Mouse (Mus musculus) urinary bladder, adult 2 months (tissue): ENCODE measurements around the gene Dnajc22. TPM values are rescaled to one million over a fixed set of nuclear protein-coding genes. Genes with fewer than 3 reads are reported as not detected.

ENCODE experiments used
- DNase-seq: peaks from one replicate; pipeline ENCODE4 v3.0.0; 2022; ENCODE audit warnings: low spot score
- polyA plus RNA-seq: library from polyadenylated mRNA; depleted of rRNA; stranded (reverse); fragments of >200 nt; gene quantifications from 2 replicates; pipeline ENCODE4 v1.2.3, GENCODE M21; 2012; rRNA removed

Gene Dnajc22
- polyA plus RNA-seq, 1 experiment: 0.10 TPM

- DNase-seq: no peak
Observed at GRCm38 (mm10) chr15:99115065-99115423, 22.1 kb downstream of the Dnajc22 start.

DNA sequence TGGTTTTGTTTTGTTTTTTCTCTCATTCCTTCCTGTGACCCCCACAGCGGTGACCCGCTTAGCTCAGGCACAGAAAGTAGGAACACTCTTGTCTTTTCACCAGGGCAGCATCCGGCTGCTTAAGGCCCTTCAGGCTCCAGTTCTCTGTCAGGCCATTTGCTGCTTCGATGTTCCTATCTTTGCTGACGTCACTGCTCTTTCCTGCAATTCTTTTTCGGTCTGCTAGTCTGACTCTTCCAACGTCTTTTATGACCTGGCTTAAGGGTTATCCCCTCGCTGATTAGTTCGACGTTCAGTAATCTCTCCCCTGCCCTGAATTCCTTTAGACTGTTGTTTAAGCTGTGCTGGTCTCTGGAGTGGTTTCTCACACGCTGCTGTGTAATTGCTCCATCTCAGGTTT is 23.6 kb downstream of the Dnajc22 start:
- DNase-seq: no peak

DNA sequence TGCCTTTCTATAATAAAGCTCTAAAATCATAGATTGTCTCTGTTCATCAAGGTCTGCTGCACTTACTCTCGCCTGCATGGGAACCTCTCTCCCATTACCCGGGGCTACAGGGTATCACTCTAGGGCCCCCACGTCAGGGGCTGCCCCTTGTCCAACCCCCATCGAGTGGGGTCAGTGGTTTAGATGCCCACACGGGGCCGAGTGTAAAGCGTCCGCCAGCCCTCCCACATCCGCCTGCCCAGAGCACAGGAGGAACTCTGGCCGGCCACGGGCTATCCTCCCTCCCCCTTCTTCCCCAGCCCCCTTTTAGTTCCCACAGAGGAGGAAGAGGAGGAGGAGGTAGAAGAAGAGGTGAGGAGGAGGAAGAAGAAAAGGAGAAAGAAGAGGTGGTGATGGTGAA is 27.8 kb downstream of the Dnajc22 start:
- DNase-seq: no peak

DNA sequence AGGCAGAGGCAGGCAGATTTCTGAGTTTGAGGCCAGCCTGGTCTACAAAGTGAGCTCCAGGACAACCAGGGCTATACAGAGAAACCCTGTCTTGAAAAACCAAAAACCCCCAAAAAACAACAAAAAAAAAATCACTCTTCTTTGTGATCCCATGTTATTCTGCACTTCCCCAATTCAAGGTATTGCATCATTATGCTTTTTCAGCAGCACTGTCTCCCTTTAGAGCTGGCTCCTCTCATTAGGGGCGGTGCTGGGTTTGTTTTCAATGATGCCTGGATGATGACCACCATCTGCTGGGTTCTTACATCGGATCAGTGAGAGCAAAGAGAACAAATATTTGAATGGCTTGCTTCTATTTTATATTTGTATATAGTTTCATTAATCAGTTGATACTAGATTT is 29.7 kb downstream of the Dnajc22 start:
- no peak for DNase-seq

- no peak for DNase-seq
Observed at GRCm38 (mm10) chr15:99125711-99126080, 32.7 kb downstream of the Dnajc22 start, which contains the start of gene Spats2. Gene Spats2, plus strand, starts transcription at chr15:99125916.

DNA sequence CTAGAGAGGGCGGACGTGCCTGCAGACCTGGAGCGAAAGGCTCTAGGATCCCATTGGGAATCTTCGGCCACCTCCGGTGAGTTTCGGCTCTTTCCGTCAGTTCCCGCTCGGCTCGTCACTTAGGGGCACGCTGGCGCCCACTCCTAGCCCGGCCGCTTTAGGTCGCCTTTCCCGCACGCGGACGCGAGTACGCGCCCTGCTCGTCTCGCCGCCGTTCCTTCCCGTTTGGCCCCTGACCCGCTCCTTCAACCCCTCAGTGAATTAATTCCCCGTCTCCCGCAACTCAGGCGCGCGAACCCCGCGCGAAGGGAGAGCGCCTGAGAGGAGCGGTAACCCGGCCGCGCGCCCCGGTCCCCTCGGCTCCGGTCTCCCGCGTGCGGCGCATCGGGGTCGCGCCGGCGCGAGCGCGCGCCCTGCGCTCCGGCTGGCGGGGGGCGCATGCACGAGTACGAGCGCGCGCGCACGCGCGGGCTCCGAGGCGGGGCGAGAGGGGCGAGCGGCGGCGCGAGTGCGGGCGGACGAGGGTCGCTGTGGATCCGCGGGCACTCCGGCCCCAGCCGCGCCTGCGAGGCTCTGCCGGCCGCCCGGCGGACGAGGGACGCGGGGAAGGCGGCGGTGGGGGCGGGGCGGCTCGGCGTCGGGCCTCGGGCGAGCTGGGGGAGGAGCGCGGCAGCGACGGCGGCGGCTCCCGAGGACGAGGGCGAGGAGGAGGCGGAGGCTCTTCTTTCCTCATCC is 33.3 kb downstream of the Dnajc22 start:
- peak; percentile 69 for DNase-seq

- DNase-seq: peak; percentile 24
Observed at GRCm38 (mm10) chr15:99126816-99127365, 33.9 kb downstream of the Dnajc22 start.

GRCm38 (mm10) chr15:99127851-99128522 is 35.0 kb downstream of the Dnajc22 start:
- no peak for DNase-seq

- DNase-seq: no peak
Observed at GRCm38 (mm10) chr15:99129441-99129840, 36.5 kb downstream of the Dnajc22 start.

- DNase-seq: no peak
Observed at GRCm38 (mm10) chr15:99129956-99130910, 37.3 kb downstream of the Dnajc22 start.

DNA sequence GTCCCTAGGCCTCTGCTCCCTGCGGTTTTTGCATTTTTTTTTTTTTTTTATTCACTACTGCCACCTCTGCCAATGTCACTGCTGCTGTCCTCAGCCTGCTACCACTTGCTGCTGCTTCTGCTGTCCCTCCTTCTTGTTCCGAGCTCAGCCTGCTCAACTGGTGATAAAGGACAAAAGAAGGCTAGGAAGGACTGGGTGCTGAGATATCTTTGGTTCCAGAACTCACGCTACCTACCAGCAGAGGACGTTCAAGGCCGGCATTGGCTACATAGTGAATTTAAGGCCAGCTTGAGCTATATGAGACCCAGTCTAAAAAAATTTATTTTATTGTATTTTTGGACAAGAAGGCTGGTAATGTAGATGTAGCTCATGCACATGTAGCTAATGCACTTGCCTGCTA is 45.4 kb downstream of the Dnajc22 start:
- DNase-seq: no peak

DNA sequence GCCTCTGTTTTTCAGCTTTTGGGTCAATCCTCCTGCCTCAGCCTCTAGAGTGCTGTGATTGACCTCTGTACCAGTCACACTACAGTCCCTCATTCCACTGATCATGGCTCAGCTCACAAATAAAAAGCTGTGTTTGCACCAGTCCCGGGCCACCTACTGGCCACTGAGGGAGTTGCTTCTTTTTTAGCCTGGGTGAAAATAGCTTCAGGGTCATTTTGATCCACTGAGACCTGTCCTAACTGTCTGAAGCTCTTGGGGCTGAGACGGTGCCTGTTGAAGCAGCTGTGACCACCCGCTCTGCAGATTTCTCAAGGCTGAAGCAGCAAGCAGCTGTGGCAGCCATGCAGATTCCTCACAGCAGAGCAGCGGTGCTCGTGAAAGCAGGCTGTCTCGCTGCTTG is 46.7 kb downstream of the Dnajc22 start:
- no peak for DNase-seq

GRCm38 (mm10) chr15:99150516-99150915 is 57.5 kb downstream of the Dnajc22 start:
- DNase-seq: no peak

DNA sequence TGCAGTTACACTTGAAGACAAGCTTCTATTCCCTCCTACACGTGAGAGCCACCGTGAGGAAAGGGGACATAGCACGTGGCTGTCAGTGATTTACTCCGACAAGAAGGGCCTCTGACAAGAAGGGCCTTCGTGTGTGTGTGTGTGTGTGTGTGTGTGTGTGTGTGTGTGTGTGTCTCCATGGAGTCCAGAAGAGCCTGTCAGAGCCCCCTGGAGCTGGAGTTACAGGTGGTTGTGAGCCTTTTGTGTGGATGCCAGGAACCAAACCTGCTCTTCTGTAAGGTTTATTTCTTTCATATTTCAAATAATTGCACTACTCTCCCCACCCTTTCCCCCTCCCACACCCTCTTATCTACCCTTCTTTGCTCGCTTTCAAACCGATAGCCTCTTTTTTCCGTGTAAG is 58.4 kb downstream of the Dnajc22 start:
- no peak for DNase-seq

DNA sequence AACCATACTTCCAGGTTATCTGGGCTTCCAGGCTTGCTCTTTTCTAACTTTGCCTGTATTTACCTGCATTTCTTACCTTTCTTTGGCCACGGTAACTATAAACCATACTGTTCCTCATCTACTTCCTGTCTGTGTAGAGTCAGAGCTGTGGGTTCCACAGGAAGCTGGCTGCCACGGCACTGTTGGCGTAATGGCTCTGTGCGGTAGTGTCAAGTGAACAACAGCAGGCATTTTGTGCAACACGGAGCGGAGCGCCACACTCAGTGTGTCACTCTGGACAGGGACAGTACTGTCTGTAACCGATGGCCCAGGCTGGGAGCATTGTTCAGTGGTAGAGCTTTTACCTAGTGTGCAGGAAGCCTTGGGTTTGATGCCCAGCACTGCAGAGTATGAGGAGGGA is 60.5 kb downstream of the Dnajc22 start:
- no peak for DNase-seq

Other genes with a start within 250 kb of the Dnajc22 start
- gene Kmt2d, start 222.0 kb upstream of the Dnajc22 start, polyA plus RNA-seq: 25.7 and 39.0 TPM in 2 replicates
- gene Rhebl1, start 198.6 kb upstream of the Dnajc22 start, polyA plus RNA-seq: 10.2 and 12.4 TPM in 2 replicates
- gene Dhh, start 194.6 kb upstream of the Dnajc22 start, polyA plus RNA-seq: 1.7 and 1.9 TPM in 2 replicates
- gene Lmbr1l, start 174.9 kb upstream of the Dnajc22 start, polyA plus RNA-seq: 32.8 and 43.4 TPM in 2 replicates
- 677 and 758 TPM in 2 replicates for gene Tuba1b, start 158.6 kb upstream of the Dnajc22 start, polyA plus RNA-seq
- gene Gm49450, start 139.6 kb upstream of the Dnajc22 start, polyA plus RNA-seq: 0.30 and 0.38 TPM in 2 replicates
- 279 and 332 TPM in 2 replicates for gene Tuba1a, start 139.5 kb upstream of the Dnajc22 start, polyA plus RNA-seq
- 94.8 and 129 TPM in 2 replicates for gene Tuba1c, start 63.3 kb upstream of the Dnajc22 start, polyA plus RNA-seq
- gene Prph, start 38.0 kb upstream of the Dnajc22 start, polyA plus RNA-seq: 6.4 and 7.1 TPM in 2 replicates
- 0.78 and 1.5 TPM in 2 replicates for gene Troap, start 18.6 kb upstream of the Dnajc22 start, polyA plus RNA-seq
- gene C1ql4, start 5.4 kb upstream of the Dnajc22 start, polyA plus RNA-seq: not detected in 2 replicates
- gene Spats2, start 32.7 kb downstream of the Dnajc22 start, polyA plus RNA-seq: 14.2 and 14.3 TPM in 2 replicates
- gene Kcnh3, start 131.7 kb downstream of the Dnajc22 start, polyA plus RNA-seq: 0.30 and 0.32 TPM in 2 replicates
- gene Mcrs1, start 158.8 kb downstream of the Dnajc22 start, polyA plus RNA-seq: 43.9 and 48.9 TPM in 2 replicates
- gene Prpf40b, start 201.9 kb downstream of the Dnajc22 start, polyA plus RNA-seq: 67.8 and 74.1 TPM in 2 replicates
- 0.04 and 0.07 TPM in 2 replicates for gene Fam186b, start 202.7 kb downstream of the Dnajc22 start, polyA plus RNA-seq